Mouse (Mus musculus) lung, postnatal 4 days (tissue): ENCODE measurements around the gene A630001G21Rik.

Experiments used
- DNase-seq, 2 experiments: peaks; one replicate each; pipeline ENCODE4 v3.0.0; 2021

The A630001G21Rik gene

DNA sequence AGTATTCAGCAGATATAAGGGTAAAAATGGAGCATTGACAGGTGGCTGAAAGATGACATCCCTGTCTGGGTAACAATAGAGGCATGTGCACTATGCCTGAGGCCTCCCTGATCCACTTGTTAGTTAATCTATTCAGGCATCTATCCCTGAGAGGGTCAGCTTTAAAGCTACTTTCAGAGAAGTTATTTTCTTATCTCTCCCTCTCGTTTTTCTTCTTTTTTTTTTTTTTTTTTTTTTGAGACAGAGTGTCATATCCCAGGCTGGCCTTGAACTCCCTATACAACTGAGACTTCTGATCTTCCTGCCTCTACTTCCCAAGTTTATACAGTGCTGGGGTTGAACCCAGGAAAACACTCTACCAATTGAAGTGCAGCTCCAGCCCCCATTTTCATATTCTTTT lies 10.7 kb downstream of the A630001G21Rik start:
- no peak for DNase-seq

DNA sequence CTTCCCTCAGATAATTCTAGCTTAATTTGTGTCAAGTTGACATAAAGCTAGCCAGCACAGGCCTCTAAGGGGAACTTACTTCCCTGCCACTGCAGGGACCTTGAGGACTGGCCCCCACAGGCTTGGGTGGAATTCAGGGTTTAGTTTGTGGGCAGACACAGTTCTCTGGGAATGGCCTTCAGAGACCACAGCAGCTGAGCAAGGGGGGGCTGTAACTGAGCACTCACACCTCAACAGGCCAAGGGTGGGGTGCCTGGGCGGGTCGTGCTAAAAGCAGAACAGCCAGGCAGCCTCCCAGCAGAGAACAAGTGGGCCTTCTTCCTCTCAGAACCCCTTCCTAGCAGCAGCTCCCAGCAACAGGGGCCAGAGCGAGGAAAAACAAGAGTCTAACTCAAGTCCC lies 12.3 kb downstream of the A630001G21Rik start:
- DNase-seq, result no peak

DNA sequence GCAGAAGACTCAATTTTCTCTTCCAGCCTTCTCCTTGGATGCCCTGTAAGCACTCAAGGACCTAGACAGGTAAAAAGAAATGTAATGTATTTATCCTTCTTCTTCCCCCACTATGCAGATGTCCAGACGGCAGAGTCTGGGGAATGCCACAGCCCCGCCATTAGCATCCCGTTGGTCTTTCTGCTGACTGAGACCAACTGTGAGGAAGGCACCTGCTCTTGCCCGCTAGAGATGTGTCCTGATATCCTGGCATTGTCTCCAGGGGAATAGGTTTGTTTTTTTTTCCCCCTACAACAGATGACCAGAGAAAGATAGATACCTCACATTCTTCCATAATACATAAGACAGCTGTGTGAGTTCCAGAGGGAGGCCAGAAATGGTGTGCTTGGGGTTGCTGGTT lies 14.2 kb downstream of the A630001G21Rik start:
- DNase-seq, result no peak

DNA sequence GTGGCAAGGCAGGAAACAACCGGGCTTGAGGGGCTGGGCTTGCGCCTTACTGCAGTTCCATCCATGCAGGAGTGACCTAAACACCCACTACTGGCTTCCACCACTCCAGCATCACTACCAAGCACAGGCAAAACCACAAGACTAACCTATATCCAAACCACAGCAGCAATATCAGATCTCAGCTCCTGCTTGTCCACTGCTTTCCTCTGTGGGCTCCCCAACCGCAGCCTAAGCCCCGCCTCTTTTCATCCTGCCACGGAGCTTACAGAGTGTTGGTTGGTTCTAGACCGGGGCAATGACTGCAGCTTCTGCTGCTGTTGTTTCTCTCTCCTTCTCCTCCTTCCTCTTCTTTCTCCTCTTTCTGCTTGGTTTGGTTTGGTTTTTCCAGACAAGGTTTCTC lies 15.1 kb downstream of the A630001G21Rik start:
- DNase-seq, result no peak

DNA sequence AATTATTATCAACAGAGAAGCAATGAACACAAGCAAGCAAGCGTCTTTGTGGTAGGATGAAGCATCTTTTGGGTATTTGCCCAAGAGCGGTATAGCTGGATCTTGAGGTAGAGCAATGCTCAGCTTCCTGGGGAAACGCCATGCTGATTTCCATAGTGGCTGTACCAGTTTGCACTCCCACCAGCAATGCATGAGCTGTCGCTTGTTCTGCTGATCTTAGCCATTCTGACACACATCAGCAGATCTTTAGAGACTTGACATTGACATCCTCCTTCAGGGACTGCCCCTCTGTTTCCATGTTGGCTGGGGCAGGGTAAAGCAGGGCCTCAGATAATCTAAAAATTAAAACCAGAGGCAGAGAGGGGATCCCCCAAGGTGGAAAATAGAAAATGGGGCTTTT lies 16.8 kb downstream of the A630001G21Rik start:
- DNase-seq, result no peak

DNA sequence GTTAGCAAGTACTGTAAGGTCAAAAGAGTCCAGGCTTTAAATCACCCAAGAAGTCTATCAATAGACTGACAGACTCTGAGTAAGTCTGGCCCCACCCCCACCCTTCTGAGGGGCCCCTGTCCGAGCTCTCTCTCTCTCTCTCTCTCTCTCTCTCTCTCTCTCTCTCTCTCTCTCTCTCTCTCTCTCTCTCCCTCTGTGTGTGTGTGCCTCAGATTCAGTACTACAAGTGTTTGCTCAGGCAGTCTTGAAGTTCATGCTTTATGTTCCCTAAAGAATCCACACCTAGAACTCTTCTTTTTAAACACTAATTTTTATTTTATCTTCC lies 19.5 kb downstream of the A630001G21Rik start:
- no peak for DNase-seq

DNA sequence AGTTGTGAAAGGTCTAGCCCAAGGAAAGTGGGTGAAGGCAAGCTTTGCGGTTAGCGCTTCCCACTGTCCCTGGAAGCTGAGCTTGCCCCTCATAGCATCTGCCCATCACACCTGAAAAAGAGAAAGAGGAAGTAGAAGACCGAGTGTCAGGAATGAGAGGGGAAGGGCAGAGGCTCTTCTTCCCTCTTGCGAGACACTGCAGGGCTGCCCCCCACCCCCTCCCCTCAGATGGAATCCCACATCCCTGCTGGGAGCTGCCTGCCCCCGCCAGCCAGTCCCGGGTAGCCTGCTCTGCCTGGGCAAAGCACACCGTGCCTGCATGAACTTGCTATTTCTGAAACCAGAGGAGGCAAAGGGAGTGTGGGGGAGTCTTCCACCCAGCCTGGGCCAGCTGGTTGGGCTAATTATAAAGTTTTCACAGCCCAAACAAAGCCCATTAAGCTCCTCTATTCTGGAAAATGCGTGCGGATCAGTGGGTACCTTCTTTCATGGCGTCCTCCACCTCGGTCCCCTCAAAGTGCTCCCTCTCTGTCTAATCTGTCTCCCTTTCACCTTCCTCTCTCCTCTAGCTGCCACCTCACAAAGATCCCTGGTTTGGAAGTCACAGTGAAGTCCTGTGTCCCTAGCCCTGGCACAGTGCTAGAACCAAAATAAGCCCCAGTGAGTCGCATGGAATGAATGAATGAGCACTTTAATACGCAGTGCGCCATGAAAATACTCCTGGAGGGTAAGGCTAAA lies 20.0 kb downstream of the A630001G21Rik start:
- DNase-seq, result no peak

DNA sequence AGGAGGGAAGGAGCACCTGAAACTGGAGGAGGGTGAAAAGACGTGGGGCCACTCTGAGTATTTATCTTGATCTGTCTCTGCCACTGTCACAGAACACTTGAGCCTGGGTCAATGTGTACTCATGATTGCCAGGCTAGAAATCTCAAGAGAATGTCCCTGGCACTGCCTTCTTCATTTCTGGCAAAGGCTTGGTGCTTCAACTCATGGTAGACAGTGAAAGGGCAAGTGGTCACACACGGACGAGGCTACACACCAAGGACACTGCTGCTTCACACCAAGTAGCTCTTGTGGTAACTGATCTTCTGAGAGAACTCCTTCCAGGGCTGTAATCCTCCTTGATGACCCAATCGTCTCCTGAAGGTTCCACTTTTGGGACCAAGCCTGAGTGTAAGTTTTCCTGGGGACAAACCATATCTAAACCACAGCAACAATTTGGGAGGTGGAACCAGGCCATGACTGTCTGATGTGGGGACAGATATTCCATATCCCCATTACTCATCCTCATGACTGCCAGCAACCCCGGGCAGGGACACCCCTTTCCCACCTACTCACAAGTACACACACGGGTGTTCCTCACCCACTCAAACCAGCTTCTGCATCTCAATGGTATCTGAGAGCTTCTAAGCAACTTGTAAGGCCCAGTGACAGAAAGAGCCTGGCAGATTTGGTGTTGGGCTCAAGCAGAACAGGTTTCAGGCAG lies 20.8 kb downstream of the A630001G21Rik start:
- no peak for DNase-seq

DNA sequence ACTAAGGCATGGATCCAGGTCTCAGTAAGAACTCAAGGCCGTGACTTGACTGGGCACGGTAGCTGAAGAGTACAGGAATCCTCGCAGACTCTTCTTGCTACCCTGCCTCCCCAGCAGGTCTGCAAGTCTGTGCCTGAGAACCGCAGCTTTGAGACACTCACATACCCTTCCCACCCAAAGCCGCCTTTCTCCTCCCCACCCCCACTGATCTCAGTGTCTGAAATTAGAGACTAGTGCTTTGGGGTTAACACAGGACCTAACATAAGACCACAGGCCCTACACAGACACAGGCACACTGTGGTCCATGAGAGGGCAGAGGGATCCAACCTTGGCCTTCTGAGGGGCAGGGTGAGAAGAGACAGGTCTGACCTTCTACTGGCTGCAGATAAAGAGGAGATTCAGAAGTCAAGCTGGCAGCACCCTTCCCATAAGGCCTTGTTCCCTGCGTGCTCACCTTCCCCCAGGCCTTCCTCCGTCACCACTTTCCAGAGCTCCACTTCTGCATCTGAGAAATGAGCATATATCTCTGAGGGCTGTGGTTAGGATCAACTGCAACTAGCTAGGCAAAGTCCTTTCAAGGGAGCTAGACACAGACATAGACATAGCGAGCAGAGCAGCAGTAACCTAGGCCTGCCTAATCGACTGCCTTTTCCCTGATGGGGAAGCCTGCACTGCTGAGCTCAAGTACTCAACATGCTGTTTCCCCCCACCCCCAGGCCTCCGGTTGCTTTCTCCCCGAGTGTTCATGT lies 26.3 kb downstream of the A630001G21Rik start:
- peak in 1 of 2 experiments; percentile 12 for DNase-seq

DNA sequence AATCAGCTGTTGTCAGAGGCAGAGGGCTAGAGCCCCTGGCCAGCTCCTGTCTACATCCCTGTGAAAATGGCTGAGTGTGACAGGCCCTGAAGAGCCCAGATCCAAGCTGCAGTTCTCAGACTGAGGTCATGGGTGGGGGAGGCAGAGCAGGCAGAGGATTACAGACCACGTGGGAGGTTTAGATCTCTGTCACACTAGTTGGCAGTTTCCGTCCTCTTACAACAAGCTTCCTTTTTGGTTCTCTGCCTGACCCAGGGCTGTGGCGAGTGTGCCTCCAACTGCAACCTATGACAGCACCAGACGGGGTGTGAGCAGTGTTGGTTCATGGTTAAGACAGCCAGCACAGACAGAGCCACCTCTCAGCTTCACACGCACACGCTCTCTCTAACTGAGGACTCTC lies 26.9 kb downstream of the A630001G21Rik start:
- peak; percentile 51 to 60 for DNase-seq

DNA sequence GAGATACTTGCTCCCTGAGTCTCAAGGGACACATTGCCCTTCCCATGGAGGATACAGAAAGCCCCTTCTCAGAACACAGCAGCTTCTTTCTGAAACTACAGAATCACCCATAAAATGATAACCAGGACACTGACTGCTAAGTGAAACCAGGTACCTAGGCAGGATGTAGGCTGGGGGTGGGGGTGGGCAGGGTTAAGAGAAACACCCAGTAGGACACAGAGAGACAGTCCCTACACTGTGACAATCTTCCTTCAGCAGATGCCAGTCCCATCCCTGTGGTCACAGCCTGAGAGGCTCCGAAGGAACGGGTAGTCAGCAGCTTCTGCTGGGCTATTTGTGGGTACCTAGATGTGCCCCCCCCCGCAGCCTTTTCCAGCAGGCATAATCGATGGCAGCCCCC lies 27.8 kb downstream of the A630001G21Rik start:
- DNase-seq, result no peak

DNA sequence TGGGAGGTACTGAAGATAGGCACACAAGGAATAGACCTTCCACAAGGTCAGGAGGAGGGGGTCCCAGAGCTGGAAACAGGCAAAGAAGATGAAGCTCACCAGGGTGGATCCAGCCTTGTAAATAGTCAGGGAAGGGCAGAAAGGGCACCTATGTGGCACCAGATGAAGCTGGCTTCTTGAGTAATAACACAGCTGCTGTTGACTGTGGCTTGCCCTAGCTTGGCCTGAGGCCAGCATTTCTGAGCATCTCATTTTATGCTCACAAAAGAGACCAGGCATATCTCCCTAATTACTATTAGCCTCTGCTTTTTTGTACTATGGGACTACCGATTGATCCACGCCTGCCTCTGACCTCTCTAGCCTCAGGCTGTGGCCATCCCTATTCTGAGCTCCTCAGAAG lies 28.6 kb downstream of the A630001G21Rik start:
- DNase-seq, result no peak

DNA sequence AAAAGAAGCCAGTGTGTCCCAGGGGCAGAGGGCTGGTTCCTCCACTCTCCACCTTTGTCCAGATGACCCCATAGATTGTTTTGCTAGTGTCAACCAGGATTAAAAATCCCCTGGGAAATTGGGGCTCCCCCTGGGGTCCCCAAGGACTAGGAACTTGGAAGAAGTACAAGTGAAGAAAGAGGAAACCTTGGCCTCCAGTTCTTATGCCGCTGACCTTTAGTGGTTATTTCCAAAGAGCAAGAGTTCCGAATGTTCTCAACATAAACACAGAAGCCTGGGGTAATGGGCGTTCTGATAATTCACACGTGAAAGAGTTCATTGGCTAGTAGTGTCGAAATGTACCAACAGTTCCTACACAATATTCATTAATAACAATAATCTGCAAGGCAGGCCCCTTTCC lies 31.9 kb downstream of the A630001G21Rik start:
- no peak for DNase-seq

DNA sequence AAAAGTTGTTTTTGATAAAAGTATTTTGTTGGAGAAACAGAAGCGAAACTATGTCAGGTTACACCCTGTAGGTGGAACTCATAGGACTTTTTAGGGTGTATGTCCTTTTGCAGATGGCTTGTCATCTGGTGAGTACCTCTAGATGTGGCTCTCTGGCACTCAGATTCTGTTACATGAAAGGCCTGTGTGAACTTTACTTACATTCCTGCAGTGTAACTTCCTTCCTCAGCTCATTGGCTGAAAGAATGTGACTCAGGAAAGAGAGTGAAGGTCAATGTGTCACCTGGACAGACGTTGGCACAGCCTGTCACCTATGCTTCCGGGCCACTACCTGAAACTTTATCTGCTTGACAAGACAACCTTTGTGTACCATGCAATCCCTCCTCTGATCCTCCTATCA lies 33.9 kb downstream of the A630001G21Rik start:
- no peak for DNase-seq

DNA sequence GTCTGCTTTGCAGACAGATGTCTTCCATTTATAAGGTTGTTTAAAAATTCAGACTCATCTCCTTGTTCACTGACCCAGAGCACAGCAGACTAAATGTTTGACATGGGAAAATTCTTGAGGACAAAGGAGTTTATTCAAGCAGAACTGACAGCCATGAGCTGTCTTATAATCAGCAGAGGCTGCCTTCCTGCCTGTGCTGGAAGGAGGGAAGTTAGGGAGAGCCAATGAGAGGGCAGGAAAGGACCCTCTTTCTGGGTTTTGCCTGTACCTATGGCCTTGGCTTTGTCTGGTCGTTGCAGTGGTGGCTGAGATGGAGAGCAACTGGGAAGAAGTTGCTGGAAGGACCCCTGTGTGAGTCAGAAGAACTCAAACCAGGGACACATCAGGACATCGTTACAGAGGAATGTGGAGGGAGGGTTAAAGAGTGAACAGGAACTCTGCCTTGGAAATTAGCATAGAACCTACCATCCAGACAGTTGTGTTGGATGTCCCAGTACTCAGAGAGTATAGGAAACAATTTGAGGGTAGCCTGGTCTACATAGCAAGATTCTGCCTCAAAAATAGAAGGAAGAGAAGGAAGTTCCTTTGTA lies 35.4 kb downstream of the A630001G21Rik start:
- DNase-seq, result no peak

DNA sequence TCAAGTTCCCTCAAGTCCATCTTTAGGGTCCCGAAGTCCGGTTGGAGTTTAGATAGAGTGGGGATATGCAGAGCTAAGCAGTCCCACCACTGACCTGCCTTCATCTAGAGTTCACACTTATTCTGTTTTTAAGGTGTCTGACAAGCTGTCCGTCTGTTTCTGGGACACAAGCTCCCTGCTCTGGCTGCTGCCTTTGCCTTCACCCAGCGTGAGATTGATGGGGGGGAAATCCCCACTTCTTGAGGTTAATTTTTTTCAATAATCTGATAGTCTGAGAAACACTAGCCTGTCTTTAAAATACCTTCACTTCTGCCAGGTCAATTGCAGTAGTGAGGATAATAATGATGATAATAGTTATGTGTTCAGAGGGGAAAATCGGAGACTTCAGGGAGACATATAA lies 36.1 kb downstream of the A630001G21Rik start:
- DNase-seq, result no peak

DNA sequence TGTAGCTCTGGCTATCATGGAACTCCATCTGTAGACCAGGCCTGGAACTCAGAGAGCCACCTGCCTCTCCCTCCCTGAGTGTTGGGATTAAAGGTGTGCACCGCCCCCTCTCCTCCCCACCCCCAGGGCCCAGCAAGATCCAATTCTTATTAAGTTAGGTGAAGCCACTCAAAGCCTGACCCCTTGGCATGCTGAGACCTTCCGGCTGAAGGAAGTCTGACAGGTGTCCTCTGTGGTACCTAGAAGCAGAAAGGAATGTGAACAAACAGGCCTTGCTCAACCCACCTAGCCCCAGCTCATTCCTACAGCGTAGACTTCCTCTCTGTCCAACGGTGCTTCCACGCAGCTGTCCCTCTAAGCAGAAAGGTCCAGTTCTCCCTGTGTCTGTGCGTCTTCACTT lies 37.5 kb downstream of the A630001G21Rik start:
- DNase-seq, result peak in 1 of 2 experiments; percentile 37

DNA sequence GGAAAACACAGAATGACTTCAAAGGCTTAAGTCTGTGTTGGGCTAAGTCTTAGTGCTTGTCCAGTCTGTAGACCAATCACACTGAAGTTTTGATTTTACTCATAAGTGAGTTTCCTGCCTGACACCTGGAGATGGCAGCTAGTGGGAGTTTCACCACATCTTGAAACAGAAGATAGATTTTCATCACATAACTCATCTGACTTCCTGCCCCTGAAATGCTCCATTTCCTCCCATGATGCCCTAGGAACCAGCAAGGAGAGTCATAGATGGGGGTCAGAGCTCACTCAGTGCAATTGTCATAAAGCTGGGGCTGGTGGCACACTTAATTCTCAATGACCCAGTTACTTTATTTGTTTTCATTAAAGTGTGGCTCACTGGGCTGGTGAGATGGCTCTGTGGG lies 38.6 kb downstream of the A630001G21Rik start:
- no peak for DNase-seq

DNA sequence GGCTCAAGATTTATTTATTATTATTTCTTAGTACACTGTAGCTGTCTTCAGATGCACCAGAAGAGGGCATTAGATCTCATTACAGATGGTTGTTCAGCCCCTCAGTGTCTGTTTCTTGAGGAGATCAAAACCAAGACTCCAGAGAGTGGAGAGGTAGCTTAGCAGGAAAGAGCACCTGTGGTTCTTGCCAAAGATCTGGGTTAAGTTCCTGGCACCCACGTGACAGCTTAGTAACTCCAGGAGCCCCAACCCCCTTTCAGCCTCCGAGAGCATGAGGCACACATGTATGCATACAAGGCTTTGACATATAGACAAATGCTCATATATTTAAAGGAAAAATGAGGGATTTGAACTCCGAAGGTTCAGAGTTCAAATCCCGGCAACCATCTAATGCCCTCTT lies 39.4 kb downstream of the A630001G21Rik start:
- DNase-seq, result no peak

DNA sequence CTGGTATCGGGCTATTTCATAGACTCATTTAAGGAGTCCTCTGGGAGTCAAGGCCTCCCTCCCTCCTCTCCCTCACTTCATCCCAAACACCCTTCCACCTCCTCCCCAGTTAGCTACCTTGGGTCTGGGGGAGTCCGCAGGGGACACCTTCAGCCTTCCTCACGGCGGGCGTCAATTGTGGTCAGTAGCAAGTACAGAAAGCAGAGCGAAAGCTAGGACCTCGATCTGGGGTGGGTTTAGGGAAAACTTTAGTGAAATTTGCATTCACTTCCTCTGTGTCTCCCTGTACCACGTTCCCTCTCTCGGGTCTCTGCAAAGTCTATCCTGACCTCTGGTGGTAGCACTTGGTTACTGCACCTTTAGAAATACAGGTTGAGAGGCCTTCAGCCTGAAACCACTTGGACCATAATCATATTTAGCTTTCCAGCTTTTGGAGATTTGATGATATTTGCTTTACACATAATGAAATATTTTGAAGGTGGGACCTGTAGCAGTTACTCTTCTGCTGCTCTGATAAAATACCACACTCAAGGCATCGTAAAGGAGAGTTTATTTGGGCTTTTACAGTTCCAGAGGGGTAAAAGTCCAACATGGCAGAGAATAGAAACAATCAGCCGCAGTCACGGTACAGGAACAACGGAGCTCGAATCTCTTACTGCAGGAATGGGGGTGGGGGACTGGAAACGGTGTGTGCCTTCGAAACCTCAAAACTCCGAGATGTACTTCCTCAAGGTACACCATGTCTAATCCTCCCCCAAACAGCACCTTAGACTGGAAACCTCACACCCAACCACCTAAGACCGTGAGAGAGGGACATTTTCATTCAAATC lies 41.9 kb downstream of the A630001G21Rik start:
- peak in 1 of 2 experiments; percentile 83 for DNase-seq

DNA sequence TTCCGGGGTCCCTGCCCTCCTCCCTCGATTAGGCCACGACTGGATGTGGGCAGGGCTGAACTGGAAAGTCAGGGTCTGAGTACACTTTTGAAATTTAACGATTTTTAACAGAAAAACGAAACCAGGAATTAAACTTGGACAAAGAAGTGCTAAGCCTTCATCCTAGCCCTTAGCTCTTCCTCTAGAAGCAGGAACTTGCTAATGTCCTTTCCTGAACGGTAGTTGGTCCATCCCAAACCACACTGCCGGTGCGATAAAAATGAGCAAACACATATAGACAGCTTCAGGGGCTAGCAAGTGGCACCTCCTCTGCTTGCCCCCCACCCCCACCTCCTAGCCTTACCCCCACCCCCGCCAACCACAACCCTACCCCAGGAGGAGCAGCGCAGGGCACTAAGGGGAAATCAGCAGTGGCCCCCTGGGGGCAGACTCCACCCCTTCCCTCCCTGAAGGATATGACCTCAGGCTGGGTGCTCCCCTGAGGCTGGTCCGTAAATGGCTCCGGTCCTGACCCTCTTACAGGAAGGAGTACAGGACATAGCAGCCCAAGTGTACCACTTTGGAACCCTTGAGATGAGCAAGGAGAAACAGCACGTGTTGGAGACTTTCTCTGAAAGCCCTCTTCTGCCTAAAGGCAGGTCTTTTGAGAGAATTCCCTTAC lies 42.9 kb downstream of the A630001G21Rik start:
- peak; percentile 66 for DNase-seq

DNA sequence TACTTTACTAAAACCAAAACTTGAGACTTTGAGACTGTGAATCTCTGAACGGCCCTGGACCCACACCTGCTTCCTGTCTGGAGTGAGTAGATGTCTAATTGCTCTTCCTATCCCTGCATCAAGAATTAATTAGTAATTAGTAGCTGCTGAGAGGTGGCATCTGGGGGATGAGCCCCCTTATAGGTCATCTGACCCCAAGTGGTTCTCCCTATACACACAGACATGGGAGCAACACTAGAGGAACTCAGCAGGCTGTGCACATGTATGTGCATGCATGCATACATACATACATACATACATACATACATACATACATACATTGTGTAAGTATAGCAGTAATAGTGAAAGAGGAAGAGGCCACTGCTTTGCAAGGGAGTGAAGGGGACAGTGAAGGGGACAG lies 43.9 kb downstream of the A630001G21Rik start:
- no peak for DNase-seq
